Mouse (Mus musculus) adrenal gland, postnatal 4 days (tissue): ENCODE measurements around the gene Tpo. TPM values are rescaled to one million over a fixed set of nuclear protein-coding genes. Genes with fewer than 3 reads are reported as not detected.
A peak's percentile ranks its signal among the peaks of the same experiment; 100 is the strongest.

ENCODE experiments used
- DNase-seq, 2 experiments: peaks; one replicate each; pipeline ENCODE4 v3.0.0; 2021 to 2022; ENCODE audit warnings: low spot score in 2 of 2, mixed read lengths in 2 of 2
- total RNA-seq, 2 experiments: library from RNA; stranded (reverse); gene quantifications; 2 replicates each; pipeline ENCODE4 v1.2.3; 2021

Gene Tpo
- total RNA-seq, 2 experiments from 2014 or later = not detected

GRCm38 (mm10) chr12:30077056-30077455 lies 55.4 kb downstream of the Tpo start:
- no peak for DNase-seq

DNA sequence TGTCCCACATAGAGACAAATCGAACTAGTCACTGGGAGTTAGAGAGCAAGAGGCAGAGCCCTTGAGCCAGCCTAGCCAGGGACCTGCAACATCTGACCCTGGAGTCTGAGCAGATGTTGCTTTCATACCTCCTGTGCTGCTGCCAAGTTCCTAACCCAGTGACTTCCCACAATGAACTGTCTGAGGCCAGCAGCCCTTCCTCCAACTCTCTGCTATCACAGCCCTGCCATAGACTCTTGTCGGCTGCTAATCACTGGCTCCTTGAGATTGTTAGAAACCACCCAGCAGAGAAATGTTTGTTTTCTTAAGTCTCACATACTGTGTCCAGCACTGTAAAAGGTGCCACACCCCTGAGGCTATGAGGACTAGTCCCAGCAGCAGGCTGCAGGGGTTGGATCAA lies 56.1 kb downstream of the Tpo start:
- DNase-seq = no peak

- DNase-seq = no peak
Observed at GRCm38 (mm10) chr12:30069321-30069720, 63.1 kb downstream of the Tpo start.

DNA sequence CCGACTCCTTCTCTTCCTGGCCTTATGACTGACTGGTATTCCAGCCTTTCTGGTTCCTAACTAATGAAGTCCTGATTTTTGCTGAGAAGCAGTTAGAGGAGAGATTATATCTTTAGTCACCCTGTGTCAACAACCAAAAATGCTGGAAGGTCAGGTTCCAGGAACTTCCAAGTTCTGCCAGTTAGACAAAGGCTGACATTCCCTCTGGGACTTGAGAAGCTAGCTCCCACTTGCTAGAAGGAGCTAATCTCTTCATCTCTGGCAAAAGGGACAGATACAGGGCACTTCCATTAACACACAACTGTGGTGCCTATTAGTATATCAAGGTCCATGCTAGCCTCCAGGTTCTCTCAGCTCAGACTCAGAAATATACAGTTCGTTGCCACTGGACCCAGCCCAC lies 64.6 kb downstream of the Tpo start:
- DNase-seq = no peak

DNA sequence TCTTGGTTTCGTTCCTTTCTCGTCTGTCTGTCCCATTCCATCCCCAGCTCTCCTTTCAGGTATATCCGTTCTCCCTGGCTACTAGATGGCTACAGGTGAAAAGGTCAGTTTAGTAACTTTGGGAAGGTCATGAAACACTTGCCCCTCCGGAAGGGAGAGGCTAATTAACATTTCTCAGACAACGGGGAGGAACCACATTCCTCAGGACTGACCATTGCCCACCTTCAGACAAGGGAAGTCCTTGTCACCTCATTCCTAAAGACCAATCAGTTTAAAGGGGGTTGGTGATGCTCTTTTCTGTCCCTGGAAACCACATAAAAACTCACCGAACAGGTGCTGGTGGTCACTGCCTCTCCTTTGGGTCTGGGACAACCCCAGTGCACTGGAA lies 70.3 kb downstream of the Tpo start:
- DNase-seq = no peak

DNA sequence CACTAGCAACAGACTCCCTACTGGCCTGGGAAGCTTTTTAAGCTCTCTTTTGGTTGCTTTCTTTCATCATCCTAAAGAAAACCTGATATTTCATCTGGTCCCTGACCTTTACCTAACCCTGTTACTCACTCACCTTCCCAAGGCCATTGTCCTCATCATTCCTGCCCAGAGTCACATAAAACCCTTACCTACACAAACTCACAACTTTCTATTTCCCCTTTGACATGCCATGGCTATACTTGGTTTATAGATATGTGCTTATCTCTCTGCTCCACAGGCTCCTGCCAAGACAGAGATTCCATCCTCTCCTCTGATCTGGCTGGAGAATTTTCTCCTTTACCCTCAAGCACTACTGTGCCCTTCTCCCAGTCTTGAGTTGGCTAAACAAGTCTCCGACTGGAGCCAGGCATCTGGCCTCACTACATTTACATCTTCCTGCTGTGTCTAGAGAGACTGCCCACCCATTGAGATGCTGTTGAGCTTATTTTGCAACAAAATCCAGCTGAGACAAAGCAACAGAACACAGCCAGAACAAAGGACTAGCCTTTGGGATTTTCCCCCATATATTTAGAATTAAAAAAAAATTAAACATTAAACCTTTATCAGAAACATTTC lies 70.8 kb downstream of the Tpo start:
- no peak for DNase-seq

DNA sequence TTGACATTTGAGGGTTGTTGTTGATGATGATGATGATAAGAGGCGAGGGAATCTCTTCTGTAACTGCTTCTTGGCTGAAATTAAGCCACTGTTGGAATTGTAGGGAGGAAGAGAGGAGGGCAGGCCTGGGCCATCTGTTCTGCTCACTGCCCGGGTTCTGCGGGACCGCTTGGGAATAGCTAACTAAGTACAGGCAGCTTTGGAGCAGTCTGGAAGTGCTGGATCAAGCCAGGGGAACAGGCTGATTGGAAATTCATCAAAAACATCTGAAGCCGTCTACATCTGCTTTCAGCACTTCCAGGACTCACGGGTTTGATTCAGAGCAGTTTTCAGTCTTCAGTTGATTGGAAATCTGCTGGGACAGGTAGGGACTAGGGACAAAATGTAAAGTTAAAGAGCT lies 74.4 kb downstream of the Tpo start:
- no peak for DNase-seq

- no peak for DNase-seq
Observed at GRCm38 (mm10) chr12:30054761-30055540, 77.5 kb downstream of the Tpo start.

- no peak for DNase-seq
Observed at GRCm38 (mm10) chr12:30050235-30050634, 82.2 kb downstream of the Tpo start.

GRCm38 (mm10) chr12:30049818-30050217 lies 82.6 kb downstream of the Tpo start:
- DNase-seq = no peak

GRCm38 (mm10) chr12:30048848-30049247 lies 83.6 kb downstream of the Tpo start:
- no peak for DNase-seq

GRCm38 (mm10) chr12:30040150-30040549 lies 92.3 kb downstream of the Tpo start:
- peak in 1 of 2 experiments; percentile 27 for DNase-seq

DNA sequence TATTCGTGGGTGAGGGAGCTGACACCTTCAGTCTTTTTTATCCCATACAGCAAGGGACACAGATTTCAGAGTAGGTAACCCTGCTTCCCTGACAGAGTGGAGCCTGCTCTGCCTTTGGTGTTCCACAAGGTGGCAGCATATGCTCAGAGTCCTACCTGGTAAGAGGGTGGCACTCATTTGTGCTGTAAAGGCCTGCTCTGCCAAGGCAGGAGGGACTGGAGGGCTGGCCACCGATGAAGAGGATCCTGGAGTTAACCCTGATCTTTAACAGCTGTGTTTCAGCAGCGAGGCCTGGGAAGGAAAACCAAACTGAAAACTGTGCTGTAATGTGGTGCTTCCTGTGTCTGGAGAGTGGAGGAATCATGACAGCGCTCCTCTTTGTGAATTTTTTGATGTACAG lies 92.9 kb downstream of the Tpo start:
- DNase-seq = peak in 1 of 2 experiments; percentile 21

DNA sequence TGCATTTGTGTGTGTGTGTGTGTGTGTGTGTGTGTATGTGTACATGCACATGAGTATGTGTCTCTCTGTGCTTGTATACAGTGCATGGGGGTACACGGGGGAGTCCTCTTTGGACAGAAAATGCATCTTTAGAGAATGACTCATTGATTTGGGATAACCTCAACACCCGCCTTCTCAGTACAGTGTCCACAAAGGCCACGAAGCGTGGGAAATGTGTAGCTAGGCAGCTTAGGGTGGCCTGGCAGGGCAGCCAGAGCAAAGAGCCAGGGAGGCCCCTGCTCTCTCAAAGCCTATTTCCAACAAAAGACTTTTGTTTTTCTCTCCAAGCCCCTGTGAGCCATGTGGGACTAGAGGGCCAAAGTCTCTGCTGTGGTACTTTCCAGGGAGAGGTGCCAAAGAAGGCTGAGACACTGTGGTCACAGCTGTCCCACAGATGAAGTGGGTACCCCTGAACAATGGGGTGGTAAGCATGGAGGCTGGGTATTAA lies 95.8 kb downstream of the Tpo start:
- DNase-seq = no peak

GRCm38 (mm10) chr12:30035841-30036568 lies 96.4 kb downstream of the Tpo start:
- DNase-seq = no peak

GRCm38 (mm10) chr12:30035406-30035805 lies 97.0 kb downstream of the Tpo start:
- no peak for DNase-seq

DNA sequence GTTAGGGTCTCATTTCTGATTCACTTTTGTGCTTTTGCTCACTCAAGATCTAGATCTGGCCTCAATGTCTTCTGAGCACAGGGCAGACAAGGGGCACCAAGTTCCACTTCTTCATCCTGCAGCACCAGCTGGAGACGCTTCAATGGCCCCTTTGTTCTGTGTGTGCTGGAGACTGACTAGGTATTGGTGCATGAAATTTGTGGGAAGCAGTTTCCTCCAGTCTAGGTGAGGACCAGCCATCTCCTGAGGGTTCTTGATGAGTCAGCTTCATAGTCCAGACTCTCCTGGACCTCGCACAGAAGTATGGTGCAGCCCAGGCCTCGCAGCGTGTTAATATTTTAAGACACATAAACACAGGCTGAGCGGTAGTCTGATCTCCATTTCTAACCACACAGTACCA lies 97.7 kb downstream of the Tpo start:
- DNase-seq = no peak

DNA sequence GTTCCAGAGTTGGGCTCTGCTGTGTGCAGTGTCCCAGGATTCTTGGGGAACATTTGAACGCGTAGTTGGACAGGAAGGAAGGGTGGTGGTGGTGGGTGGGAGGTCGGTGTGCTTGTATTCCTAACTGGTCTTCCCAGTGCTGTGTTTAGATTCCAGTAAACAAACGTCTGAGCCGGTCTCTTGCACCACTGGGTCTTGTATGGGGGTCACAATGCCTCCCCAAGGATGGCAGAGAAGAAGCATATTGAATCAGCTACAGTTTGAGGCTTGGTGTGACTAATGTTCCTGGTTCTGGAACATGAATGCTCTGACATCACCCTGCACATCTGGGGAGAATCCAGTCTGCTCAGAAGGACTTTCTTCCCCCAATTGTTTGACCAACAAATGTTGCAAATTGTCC lies 101.9 kb downstream of the Tpo start:
- no peak for DNase-seq

DNA sequence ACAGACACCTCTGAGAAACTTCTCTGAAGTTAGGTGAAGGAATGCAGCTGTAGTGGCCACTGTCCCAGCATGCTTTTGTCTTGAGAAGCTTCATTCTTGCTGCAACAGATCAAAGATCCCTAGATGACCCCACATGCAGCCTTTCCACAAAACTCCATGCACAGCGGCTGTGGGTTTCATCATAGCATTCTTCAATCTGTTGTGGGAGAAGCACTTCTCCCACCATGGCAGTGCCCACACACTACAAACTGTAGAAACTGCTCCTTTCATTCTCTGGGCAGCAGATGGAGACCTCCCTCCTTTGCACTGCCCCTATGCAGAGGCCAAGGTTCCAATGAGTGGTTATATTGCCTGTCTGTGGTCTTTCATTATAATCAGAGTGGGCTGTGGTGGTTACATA lies 103.3 kb downstream of the Tpo start:
- no peak for DNase-seq

DNA sequence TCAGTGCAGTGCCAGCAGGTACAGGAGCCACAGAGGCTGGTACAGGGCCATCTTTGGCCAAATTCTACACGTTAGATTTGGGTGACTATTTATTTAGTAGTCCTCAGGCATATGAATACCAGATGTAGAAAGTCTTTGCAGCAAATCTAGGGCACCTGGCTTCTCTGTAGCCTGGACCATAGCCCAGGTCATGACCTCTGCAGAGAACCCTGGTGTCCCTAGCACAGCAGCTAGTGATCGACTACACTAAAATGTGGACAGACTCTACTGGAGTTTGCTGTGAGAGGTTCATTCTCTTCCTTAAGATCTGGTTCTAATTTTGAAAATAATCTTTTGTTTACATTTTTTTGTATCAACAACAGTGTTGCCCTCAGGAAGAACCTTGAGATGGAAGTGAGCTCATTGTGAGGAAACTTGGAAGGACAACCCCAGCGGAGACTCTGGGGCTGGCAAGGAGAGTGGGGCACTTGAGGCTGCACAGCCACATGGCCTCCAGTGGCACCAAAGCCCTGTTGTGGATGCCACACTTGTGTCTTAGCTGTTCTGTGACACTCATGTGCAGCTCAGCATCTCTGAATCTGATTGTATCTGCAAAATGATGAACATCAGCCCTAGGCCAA lies 104.6 kb downstream of the Tpo start:
- no peak for DNase-seq

DNA sequence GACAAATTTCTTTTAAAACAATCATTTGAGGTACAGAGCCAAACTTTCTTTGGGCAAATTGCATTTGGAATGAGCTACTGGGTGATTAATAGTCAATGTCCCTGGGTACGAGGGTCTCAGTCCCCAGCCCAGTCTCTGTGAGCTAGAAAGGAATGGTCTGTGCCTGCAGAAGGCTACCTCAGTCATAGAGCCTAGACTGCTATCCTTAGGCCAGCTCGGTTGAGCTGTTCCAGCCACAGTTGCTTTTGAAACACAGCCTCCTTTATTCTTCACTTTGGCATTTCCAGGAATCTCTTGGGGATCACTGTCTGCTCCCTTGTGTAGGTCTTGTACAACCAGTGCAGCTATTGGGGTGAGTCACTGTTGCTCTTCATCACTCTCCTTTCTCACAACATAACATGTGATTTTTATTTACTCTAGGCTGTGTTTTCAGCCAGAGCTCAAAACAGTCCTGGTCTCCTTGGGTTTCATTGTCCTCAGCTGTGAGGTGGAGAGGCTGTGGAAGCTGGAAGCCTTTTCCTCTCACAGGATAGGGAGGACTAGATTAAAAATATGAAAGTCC lies 108.1 kb downstream of the Tpo start:
- no peak for DNase-seq
